ENCODE assay signal across 22 mouse cellular contexts in genomic region chr5:43645020-43645419, GRCm38 (mm10). TPM values are rescaled to one million over a fixed set of nuclear protein-coding genes. Genes with fewer than 3 reads are reported as not detected.
DNase-seq lines count a peak whose midpoint lies in the region; ATAC-seq and TF ChIP-seq lines count a peak whose summit lies in the region.
"Had no signal": no experiment of that assay in that cellular context is flagged by ENCODE, and none has a peak within 500 bp of the region (broad histone marks: within the 10 kb centered on the region; RNA-seq: fewer than 3 reads in every experiment).

No protein-coding gene starts in this region.

- 32% methylated on average over 4 of the region's 4 CpGs for WGBS in kidney, postnatal 0 days
- WGBS in kidney, embryonic 15.5 days: 34% methylated on average over 4 of the region's 4 CpGs
- WGBS in limb, embryonic 11.5 days: 12% methylated on average over 4 of the region's 4 CpGs

- H3K4me2 ChIP-seq in kidney, postnatal 0 days (ENCODE audit: low read length): no peak overlapping the region
- H3K4me2 ChIP-seq in kidney, embryonic 15.5 days: no peak overlapping the region
- no peak overlapping the region for H3K4me2 ChIP-seq in limb, embryonic 11.5 days (ENCODE audit: low read depth, severe bottlenecking)
- H3K4me2 ChIP-seq: forebrain, embryonic 12.5 days; heart, embryonic 13.5 days; hindbrain, embryonic 12.5 days; intestine, embryonic 15.5 days had no signal

- H3K36me3 ChIP-seq in kidney, postnatal 0 days (ENCODE audit: insufficient read depth, low read length): no peaks in the 10 kb centered on the region
- no peaks in the 10 kb centered on the region for H3K36me3 ChIP-seq in kidney, embryonic 15.5 days
- no peaks in the 10 kb centered on the region for H3K36me3 ChIP-seq in limb, embryonic 11.5 days (ENCODE audit: control insufficient read depth, insufficient read depth, low read length)
- H3K36me3 ChIP-seq: forebrain, embryonic 12.5 days; heart, embryonic 13.5 days; hindbrain, embryonic 12.5 days; intestine, embryonic 15.5 days had no signal

- H3K27ac ChIP-seq in kidney, postnatal 0 days: no peak overlapping the region
- no peak overlapping the region for H3K27ac ChIP-seq in kidney, embryonic 15.5 days
- no peak overlapping the region for H3K27ac ChIP-seq in limb, embryonic 11.5 days (replicated peaks; ENCODE audit: low read depth, low read length)
- H3K27ac ChIP-seq: forebrain, embryonic 12.5 days; gastrocnemius, adult 2 months; heart, embryonic 13.5 days; hindbrain, embryonic 12.5 days; intestine, embryonic 15.5 days had no signal

- no peak overlapping the region for H3K9ac ChIP-seq in kidney, postnatal 0 days (ENCODE audit: low read depth, low read length)
- no peak overlapping the region for H3K9ac ChIP-seq in kidney, embryonic 15.5 days
- H3K9ac ChIP-seq in limb, embryonic 11.5 days (ENCODE audit: low read length): no peak overlapping the region
- H3K9ac ChIP-seq: forebrain, embryonic 12.5 days; heart, embryonic 13.5 days; hindbrain, embryonic 12.5 days; intestine, embryonic 15.5 days had no signal

- H3K4me3 ChIP-seq in kidney, postnatal 0 days (replicated peaks; ENCODE audit: low read depth, low read length): no peak overlapping the region
- H3K4me3 ChIP-seq in kidney, embryonic 15.5 days (replicated peaks): no peak overlapping the region
- H3K4me3 ChIP-seq in limb, embryonic 11.5 days (ENCODE audit: low read depth, low read length): no peak overlapping the region
- H3K4me3 ChIP-seq: forebrain, embryonic 12.5 days; gastrocnemius, adult 2 months; heart, embryonic 13.5 days; hindbrain, embryonic 12.5 days; intestine, embryonic 15.5 days had no signal

- ATAC-seq in kidney, postnatal 0 days (replicated peaks; ENCODE audit: low FRiP score, low read depth): no peak
- no peak for ATAC-seq in kidney, embryonic 15.5 days (replicated peaks; ENCODE audit: low FRiP score)
- peak; percentile 39; the same call in 1 of the 2 replicates for ATAC-seq in limb, embryonic 11.5 days (ENCODE audit: insufficient number of reproducible peaks, low FRiP score, low TSS enrichment, low read depth)
- ATAC-seq: forebrain, embryonic 16.5 days; hindbrain, embryonic 16.5 days; intestine, embryonic 15.5 days had no signal

- DNase-seq in kidney, postnatal 0 days (ENCODE audit: low spot score): peak; percentile 41
- DNase-seq in fibroblast of lung, adult 2 months (ENCODE audit: low read depth): peak; percentile 70
- no peak for DNase-seq in limb, embryonic 11.5 days (ENCODE audit: low spot score)
- no peak for DNase-seq in adrenal gland, adult 8-10 months
- no peak for DNase-seq in T-cell, adult 2 months (ENCODE audit: low spot score)
- DNase-seq in cerebellum, adult 9-10 months: no peak
- DNase-seq: adrenal gland, postnatal 14 days; cerebellum, adult 11-12 months; cerebellum, adult 9-11 months; cerebellum, postnatal 36 days; gastrocnemius, adult 2 months; gastrocnemius, postnatal 25 days; heart, postnatal 36 days; kidney, adult 18-20 months had no signal

- no peak for TF ChIP-seq CTCF in kidney, postnatal 0 days (IDR thresholded peaks at IDR 0.05; ENCODE audit: low read depth)

- no peaks in the 10 kb centered on the region for H3K4me1 ChIP-seq in kidney, postnatal 0 days (replicated peaks; ENCODE audit: insufficient read depth, low read length)
- H3K4me1 ChIP-seq in kidney, embryonic 15.5 days: no peaks in the 10 kb centered on the region
- peaks cover 3% of the 10 kb centered on the region; the same call in 1 of the 2 replicates for H3K4me1 ChIP-seq in limb, embryonic 11.5 days (ENCODE audit: control insufficient read depth, insufficient read depth, low read length)
- H3K4me1 ChIP-seq: forebrain, embryonic 12.5 days; heart, embryonic 13.5 days; hindbrain, embryonic 12.5 days; intestine, embryonic 15.5 days had no signal

- no peaks in the 10 kb centered on the region for H3K27me3 ChIP-seq in kidney, postnatal 0 days (ENCODE audit: insufficient read depth, low read length)
- H3K27me3 ChIP-seq in kidney, embryonic 15.5 days: no peaks in the 10 kb centered on the region
- no peaks in the 10 kb centered on the region for H3K27me3 ChIP-seq in limb, embryonic 11.5 days (ENCODE audit: control insufficient read depth, insufficient read depth, low read length)
- H3K27me3 ChIP-seq: CH12.LX; forebrain, embryonic 12.5 days; heart, embryonic 13.5 days; hindbrain, embryonic 12.5 days; intestine, embryonic 15.5 days had no signal

- H3K9me3 ChIP-seq in kidney, postnatal 0 days (replicated peaks; ENCODE audit: low read length): no peaks in the 10 kb centered on the region
- no peaks in the 10 kb centered on the region for H3K9me3 ChIP-seq in kidney, embryonic 15.5 days (replicated peaks)
- H3K9me3 ChIP-seq in limb, embryonic 11.5 days (ENCODE audit: control insufficient read depth, low read length): no peaks in the 10 kb centered on the region
- H3K9me3 ChIP-seq: forebrain, embryonic 12.5 days; heart, embryonic 13.5 days; hindbrain, embryonic 12.5 days; intestine, embryonic 15.5 days had no signal

RNA-seq across cellular contexts. Expression of gene Cc2d2a, which starts 17.1 kb away (rescaled TPM):
- polyA plus RNA-seq in kidney, postnatal 0 days (2015; fragmentation: Nextera tagmentation; extraction: Ambion mirVana): 10.8 and 13.0 TPM in 2 replicates
- 14.4 and 17.1 TPM in 2 replicates for polyA plus RNA-seq in kidney, embryonic 15.5 days (2015; fragmentation: Nextera tagmentation; extraction: Ambion mirVana)
- 8.2 and 9.3 TPM in 2 replicates for polyA plus RNA-seq in limb, embryonic 11.5 days (2014; fragmentation: Nextera tagmentation; extraction: Ambion mirVana)
- 10 to 100 TPM; 14.3 to 31.6 (median 23.8) TPM for total RNA-seq in adrenal gland, adult 8-10 months (2022)

Comparison
In these comparisons a context has a peak if more than half of its experiments do, and no peak if none do; other contexts are left out.
1. DNase-seq: peak in kidney, postnatal 0 days (single experiment) and fibroblast of lung, adult 2 months (single experiment); none in limb, embryonic 11.5 days (single experiment), adrenal gland, adult 8-10 months (single experiment), T-cell, adult 2 months (single experiment) and cerebellum, adult 9-10 months (single experiment).